Mouse (Mus musculus) macrophage (primary cell): ENCODE measurements around the gene Acsm2. TPM values are rescaled to one million over a fixed set of nuclear protein-coding genes. Genes with fewer than 3 reads are reported as not detected.
"Not testable (repeated sequence)": the region's sequence is repeated elsewhere in the genome, so short reads cannot be mapped to it uniquely, and the experiment has no call there.

ENCODE experiments used
- H3K27ac ChIP-seq: fragments of 350-480 bp; formaldehyde crosslinking; 2 replicates; pipeline ENCODE4 v1.9.0; 2021
- H3K36me3 ChIP-seq: fragments of 350-480 bp; formaldehyde crosslinking; 2 replicates; pipeline ENCODE4 v1.9.0; 2021; ENCODE audit errors: inconsistent target
- H3K4me3 ChIP-seq: fragments of 350-480 bp; formaldehyde crosslinking; 2 replicates; pipeline ENCODE4 v1.9.0; 2021; ENCODE audit errors: inconsistent target
- H3K79me2 ChIP-seq: fragments of 350-480 bp; formaldehyde crosslinking; 2 replicates; pipeline ENCODE4 v1.9.0; 2021; ENCODE audit errors: inconsistent target
- WGBS: methylation state at CpG from one replicate; pipeline ENCODE4 v1.1.7; 2026; ENCODE audit warnings: inconsistent platforms; ENCODE audit not compliant: missing documents; 5-methylcytosine and 5-hydroxymethylcytosine counted together
- polyA plus RNA-seq: library from polyadenylated mRNA; stranded (reverse); fragments of 250-400 nt; gene quantifications from 3 replicates; pipeline ENCODE4 v1.2.4, GENCODE M21; 2018; ENCODE audit warnings: inconsistent platforms

The Acsm2 gene
- polyA plus RNA-seq, 1 experiment from 2014 or later = not detected

- Histone ChIP-seq H3K27ac (no peak overlapping the region), H3K36me3 (no peaks in the 10 kb centered on the region), H3K4me3 (no peak overlapping the region), H3K79me2 (no peaks in the 10 kb centered on the region)
- 56% methylated on average over 1 of the region's 1 CpGs for WGBS
Measured at GRCm38 (mm10) chr7:119532924-119533323, 21.2 kb upstream of the Acsm2 start.

GRCm38 (mm10) chr7:119534389-119534788 lies 19.8 kb upstream of the Acsm2 start:
- WGBS = 56% methylated on average over 2 of the region's 2 CpGs
- H3K36me3 ChIP-seq = no peaks in the 10 kb centered on the region
- no peak overlapping the region for H3K4me3 ChIP-seq
- H3K79me2 ChIP-seq = no peaks in the 10 kb centered on the region
- H3K27ac ChIP-seq = no peak overlapping the region

GRCm38 (mm10) chr7:119542445-119542844 lies 11.7 kb upstream of the Acsm2 start:
- H3K4me3 ChIP-seq = no peak overlapping the region
- WGBS = 68% methylated on average over 2 of the region's 2 CpGs
- no peaks in the 10 kb centered on the region for H3K79me2 ChIP-seq
- no peak overlapping the region for H3K27ac ChIP-seq
- no peaks in the 10 kb centered on the region for H3K36me3 ChIP-seq

DNA sequence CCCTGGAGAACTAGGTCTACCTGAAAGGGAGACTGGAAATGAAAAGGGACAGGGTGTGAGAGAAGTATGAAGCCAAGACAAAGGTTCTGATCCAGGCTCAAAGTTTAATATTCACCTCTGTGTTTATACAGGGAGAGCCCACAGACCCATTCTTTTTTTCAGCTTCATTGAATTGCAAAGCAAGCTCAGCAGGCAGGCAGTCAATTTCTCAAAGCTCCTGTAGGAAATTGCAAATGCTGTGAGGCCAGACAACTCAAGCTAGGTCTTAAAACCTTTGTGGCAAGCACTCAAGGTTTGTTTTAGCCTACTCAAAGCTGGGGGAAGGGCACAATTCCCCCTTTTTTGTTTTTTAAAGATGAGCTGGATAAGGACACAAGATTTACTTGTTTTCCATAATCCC lies 8.6 kb upstream of the Acsm2 start:
- Histone ChIP-seq H3K27ac (no peak overlapping the region), H3K36me3 (no peaks in the 10 kb centered on the region), H3K79me2 (no peaks in the 10 kb centered on the region), H3K4me3 (no peak overlapping the region)

GRCm38 (mm10) chr7:119550471-119551222 lies 3.5 kb upstream of the Acsm2 start:
- Histone ChIP-seq H3K27ac (no peak overlapping the region), H3K36me3 (no peaks in the 10 kb centered on the region), H3K79me2 (no peaks in the 10 kb centered on the region), H3K4me3 (no peak overlapping the region)
- WGBS = 87% methylated on average over 3 of the region's 3 CpGs

DNA sequence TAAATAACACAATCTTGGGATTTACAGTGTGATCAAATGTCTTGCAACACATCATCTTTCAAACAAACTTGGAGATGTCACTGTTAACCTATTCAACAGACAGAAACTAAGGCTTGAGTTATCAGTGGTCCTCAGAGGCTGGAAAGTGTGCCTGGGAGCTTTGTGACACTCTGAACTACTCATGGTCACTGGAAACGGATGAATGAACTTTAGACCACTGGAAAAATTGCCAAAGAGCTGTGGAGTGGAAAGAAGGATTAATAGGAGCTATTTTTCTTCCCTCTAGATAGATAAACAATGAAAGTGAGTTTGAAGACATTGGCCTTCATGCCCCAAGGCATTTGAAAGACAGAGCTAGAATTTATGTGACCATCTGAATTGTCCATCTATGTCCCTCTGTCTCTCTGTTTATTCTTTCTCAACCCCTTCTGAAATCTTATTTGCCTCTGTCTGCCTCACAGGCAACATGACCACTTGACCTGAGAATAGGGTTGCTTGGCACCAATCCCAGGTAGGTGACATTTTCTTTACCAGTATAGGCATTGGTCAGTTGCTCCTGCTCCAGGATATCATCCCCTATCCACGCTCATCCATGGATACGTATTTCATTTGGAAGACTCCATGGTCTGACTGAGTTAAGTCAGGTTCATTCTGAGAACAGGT lies 5.8 kb downstream of the Acsm2 start:
- no peaks in the 10 kb centered on the region for H3K79me2 ChIP-seq
- 78% methylated on average over 3 of the region's 3 CpGs for WGBS
- no peak overlapping the region for H3K27ac ChIP-seq
- H3K4me3 ChIP-seq = no peak overlapping the region
- H3K36me3 ChIP-seq = no peaks in the 10 kb centered on the region

- no peaks in the 10 kb centered on the region for H3K79me2 ChIP-seq
Measured at GRCm38 (mm10) chr7:119560452-119560835, 6.3 kb downstream of the Acsm2 start.

GRCm38 (mm10) chr7:119561441-119561840 lies 7.3 kb downstream of the Acsm2 start:
- Histone ChIP-seq H3K4me3 (no peak overlapping the region), H3K36me3 (no peaks in the 10 kb centered on the region), H3K27ac (no peak overlapping the region), H3K79me2 (no peaks in the 10 kb centered on the region)
- WGBS = 55% methylated on average over 4 of the region's 4 CpGs

More at GRCm38 (mm10) chr7:119560452-119560835, 6.3 kb downstream of the Acsm2 start:
- WGBS = 85% methylated on average over 3 of the region's 3 CpGs
- Histone ChIP-seq H3K4me3 (no peak overlapping the region), H3K36me3 (no peaks in the 10 kb centered on the region), H3K27ac (no peak overlapping the region)

DNA sequence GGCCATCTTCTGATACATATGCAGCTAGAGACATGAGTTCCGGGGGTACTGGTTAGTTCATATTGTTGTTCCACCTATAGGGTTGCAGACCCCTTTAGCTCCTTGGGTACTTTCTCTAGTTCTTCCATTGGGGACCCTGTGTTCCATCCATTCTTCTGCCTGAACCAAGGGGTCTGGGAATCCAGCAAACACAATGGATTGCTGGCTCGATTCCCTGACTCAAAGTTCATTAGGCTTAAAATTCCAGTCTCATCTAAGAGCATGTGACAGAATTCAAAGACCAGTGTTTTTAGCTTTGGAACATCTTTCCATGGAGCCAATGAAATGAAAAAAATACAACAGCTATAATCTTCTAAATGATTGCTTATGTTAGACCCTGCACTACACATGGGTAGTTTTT lies 8.3 kb downstream of the Acsm2 start:
- H3K27ac ChIP-seq, H3K79me2 ChIP-seq, H3K4me3 ChIP-seq, H3K36me3 ChIP-seq: not testable (repeated sequence)
- 70% methylated on average over 1 of the region's 2 CpGs for WGBS

DNA sequence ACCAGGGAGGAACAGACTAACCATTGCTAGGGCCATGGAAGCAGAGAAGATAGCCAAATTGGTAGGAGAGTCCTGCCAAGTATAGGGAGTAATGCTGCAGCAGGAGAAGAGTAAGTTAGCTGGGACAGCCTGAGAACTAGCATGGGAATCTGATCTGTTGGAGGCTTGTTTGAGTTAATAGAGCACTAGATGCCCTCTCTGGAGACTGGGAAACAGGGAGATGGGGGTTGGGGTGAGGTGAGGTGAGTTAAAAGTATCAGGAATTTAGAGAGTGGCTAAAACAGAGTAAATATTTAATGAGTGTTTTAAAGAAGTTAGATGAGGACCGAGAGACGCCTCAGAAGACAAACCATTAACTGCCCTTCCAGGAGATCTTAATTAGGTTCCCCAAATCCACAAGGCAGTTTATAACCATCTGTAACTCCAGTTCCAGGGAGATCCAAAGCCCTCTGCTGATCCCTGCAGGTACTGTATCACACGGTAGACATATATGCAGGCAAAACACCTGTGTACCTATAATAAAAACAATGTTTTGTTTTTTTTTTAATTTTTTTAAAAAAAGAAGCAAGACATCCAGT lies 40.5 kb downstream of the Acsm2 start:
- Histone ChIP-seq H3K36me3 (no peaks in the 10 kb centered on the region), H3K79me2 (no peaks in the 10 kb centered on the region), H3K27ac (no peak overlapping the region), H3K4me3 (no peak overlapping the region)
- WGBS = 68% methylated on average over 3 of the region's 3 CpGs

DNA sequence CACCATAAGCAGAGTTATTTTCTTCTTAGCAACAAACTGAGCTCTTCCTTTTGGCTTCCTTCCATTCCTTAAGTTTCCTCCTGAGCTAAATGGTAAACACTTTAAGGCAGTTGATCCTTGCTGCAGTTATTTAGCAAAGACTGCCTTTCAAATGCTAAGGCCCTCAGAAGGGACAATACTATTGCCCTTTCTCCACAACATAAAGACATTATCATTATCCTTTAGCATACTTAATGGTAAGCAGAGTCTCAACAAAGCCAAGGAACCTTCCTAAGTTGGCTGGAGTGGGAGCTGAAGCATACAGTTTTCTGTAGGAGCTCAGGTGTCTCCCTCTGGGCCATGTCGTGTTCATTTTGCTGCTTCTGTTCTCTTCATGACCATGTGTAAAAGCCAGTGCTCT lies 41.2 kb downstream of the Acsm2 start:
- no peaks in the 10 kb centered on the region for H3K36me3 ChIP-seq
- no peaks in the 10 kb centered on the region for H3K79me2 ChIP-seq
- H3K27ac ChIP-seq = no peak overlapping the region
- no peak overlapping the region for H3K4me3 ChIP-seq
- WGBS = 33% methylated on average over 1 of the region's 1 CpGs

DNA sequence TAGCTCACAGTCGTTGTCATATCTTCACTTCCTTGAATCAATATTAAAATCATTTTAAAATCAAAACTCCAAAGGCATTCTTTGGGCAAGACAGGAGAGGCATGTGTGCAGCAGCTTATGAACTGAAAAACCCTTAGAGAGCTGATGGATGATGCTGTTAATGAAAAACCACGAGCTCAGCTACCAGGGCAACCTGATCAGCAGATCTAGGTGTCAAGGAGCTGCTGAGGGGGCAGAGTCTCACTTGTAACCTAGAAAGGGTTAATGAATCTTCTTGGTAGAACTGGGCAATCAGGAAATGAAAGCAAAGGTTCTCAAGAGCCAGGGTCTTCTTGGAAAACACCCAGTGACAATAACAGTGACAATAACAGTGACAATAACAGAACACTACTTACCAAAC lies 42.4 kb downstream of the Acsm2 start:
- WGBS = 57% methylated on average over 2 of the region's 2 CpGs
- Histone ChIP-seq H3K79me2 (no peaks in the 10 kb centered on the region), H3K36me3 (no peaks in the 10 kb centered on the region), H3K4me3 (no peak overlapping the region), H3K27ac (no peak overlapping the region)

DNA sequence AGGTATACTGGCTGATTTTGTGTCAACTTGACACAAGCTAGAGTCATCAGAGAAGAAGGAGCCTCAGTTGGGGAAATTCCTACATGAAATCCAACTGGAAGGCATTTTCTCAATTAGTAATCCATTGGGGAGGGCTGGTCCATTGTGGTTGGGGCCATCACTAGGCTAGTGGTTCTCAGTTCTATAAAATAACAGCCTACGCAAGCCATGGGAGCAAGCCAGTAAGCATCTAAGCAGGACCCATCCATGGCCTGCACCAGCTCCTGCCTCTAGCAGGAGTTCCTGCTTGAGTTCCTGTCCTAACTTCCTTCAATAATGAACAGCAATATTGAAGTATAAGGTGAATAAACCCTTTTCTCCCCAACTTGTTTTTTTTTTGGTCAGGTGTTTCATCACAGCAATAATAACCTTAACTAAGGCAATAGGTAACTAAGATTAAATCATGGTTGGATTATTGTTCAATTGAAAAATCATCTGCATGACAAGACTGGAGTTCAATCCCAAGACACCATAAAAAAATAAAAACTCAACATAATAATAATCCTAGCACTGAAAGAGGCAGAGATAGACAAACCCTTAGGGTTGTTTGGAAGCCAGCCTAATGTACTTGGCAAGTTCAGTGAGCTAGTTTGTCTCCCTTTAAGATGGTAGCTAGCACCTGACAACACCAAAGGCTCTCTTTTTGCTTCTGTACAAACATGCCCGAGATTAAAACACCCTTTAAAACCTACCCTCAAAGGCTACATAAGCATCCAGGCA lies 47.2 kb downstream of the Acsm2 start:
- WGBS = 78% methylated on average over 2 of the region's 2 CpGs

DNA sequence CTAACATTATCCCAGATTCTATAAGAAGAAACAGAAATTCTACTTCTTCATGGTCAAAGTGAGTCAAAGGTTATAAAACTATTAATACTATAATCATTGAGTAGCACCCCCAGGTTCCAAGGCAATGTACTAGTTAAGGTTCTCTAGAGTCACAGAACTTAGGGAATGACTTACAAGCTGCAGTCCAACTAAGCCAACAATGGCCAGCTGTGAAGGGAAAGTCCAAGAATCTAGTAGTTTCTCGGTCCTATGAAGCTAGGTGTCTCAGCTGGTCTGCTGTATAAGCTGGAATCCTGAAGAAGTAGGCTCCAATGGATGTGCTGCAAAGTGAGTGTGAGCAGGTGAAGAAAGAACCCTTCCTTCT lies 47.8 kb downstream of the Acsm2 start:
- H3K36me3 ChIP-seq = no peaks in the 10 kb centered on the region
- no peak overlapping the region for H3K4me3 ChIP-seq
- 54% methylated on average over 1 of the region's 1 CpGs for WGBS
- no peak overlapping the region for H3K27ac ChIP-seq
- no peaks in the 10 kb centered on the region for H3K79me2 ChIP-seq

More for the DNA sequence above, 47.2 kb downstream of the Acsm2 start:
- no peak overlapping the region for H3K27ac ChIP-seq
- H3K79me2 ChIP-seq = no peaks in the 10 kb centered on the region
- H3K36me3 ChIP-seq = no peaks in the 10 kb centered on the region
- no peak overlapping the region for H3K4me3 ChIP-seq
